Mouse (Mus musculus) heart, embryonic 15.5 days (tissue): ENCODE data around the gene Tysnd1. TPM values are rescaled to one million over a fixed set of nuclear protein-coding genes. Genes with fewer than 3 reads are reported as not detected.

ENCODE experiments used
- ATAC-seq: fragments of 200-750 bp; cut with Nextera tagmentation; replicated peaks from 2 replicates; pipeline ENCODE4 v1.8.0; 2017; ENCODE audit warnings: low read depth, moderate TSS enrichment; ENCODE audit not compliant: insufficient number of reproducible peaks, insufficient read depth, low FRiP score
- H3K27ac ChIP-seq: fragments of 300-500 bp; sonication (generic); 2 replicates; pipeline ENCODE4 v1.5.1; 2015; ENCODE audit warnings: mild to moderate bottlenecking, inconsistent platforms
- H3K27me3 ChIP-seq: fragments of 300-500 bp; sonication (generic); 2 replicates; pipeline ENCODE4 v1.6.1; 2015; ENCODE audit warnings: inconsistent platforms
- H3K36me3 ChIP-seq: fragments of 300-500 bp; sonication (generic); 2 replicates; pipeline ENCODE4 v1.6.1; 2015; ENCODE audit warnings: mild to moderate bottlenecking, inconsistent platforms
- H3K4me1 ChIP-seq: fragments of 300-500 bp; sonication (generic); replicated peaks from 2 replicates; pipeline ENCODE4 v1.6.1; 2015; ENCODE audit warnings: inconsistent platforms
- H3K4me2 ChIP-seq: fragments of 300-500 bp; sonication (generic); 2 replicates; pipeline ENCODE4 v1.6.1; 2015; ENCODE audit warnings: inconsistent platforms, mild to moderate bottlenecking, moderate library complexity
- H3K4me3 ChIP-seq: fragments of 300-500 bp; sonication (generic); 2 replicates; pipeline ENCODE4 v1.5.1; 2015; ENCODE audit warnings: mild to moderate bottlenecking, inconsistent platforms
- H3K9ac ChIP-seq: fragments of 300-500 bp; sonication (generic); 2 replicates; pipeline ENCODE4 v1.6.1; 2015; ENCODE audit warnings: mild to moderate bottlenecking, inconsistent platforms
- H3K9me3 ChIP-seq: fragments of 300-500 bp; sonication (generic); replicated peaks from 2 replicates; pipeline ENCODE4 v1.6.1; 2016; ENCODE audit warnings: inconsistent platforms
- WGBS: fragments of 180-500 bp; shearing (Covaris S2); methylation state at CpG from one replicate; pipeline ENCODE4 v1.1.7; 2015; ENCODE audit warnings: mixed read lengths; 5-methylcytosine and 5-hydroxymethylcytosine counted together
- polyA plus RNA-seq: library from polyadenylated mRNA; unstranded; fragments of >200 nt; fragmentation: Nextera tagmentation; extraction: Ambion mirVana; gene quantifications from 2 replicates; pipeline ENCODE4 v1.2.1, GENCODE M21; 2015

Tysnd1 gene
- polyA plus RNA-seq, 1 experiment from 2014 or later, result 21.5 TPM

DNA sequence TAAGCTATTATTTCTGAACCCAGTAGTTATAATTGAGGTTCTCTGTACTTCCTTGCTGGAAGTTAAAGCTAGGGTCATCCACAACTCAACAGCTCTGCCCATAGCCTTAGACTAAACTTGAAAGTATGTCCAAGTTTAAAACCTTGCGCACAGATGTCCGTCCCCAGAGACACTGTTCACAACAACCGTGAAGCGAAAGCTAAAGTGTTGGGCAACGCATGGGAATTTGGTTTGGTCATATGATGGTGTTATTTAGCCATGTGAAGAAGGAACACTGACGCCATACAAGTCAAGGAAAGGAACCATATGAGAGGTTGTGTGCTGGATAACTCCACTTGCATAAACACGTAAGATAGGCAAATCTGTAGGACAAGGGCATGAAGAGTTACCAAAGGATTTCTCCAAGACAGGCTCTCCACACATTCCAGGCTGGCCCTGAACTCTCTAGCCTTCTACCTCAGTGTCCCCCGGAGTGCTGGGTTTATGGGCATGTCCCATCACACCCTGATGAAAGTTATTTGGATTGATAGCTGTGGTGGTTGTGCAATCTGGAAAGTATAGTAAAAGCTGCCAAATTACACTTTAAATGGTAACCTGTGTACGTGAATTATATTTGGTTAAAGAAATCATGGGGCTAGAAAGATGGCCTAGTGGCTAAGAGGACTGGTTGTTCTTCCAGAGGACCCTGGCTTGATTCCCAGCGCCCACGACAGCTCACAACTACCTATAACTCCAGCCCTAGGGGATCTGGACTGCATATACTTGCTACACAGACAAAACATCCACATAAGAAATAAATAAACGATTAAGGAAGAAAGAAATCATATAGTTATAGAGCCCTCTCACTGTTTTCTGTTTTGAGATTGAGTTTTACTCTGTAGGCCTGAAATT, 22.3 kb downstream of the Tysnd1 start:
- Histone ChIP-seq H3K36me3 (no peaks in the 10 kb centered on the region), H3K27ac (no peak overlapping the region), H3K9me3 (no peaks in the 10 kb centered on the region), H3K27me3 (no peaks in the 10 kb centered on the region), H3K4me1 (peaks cover 14% of the 10 kb centered on the region), H3K9ac (no peak overlapping the region), H3K4me2 (no peak overlapping the region), H3K4me3 (no peak overlapping the region)
- WGBS, result 88% methylated on average over 12 of the region's 12 CpGs
- ATAC-seq, result no peak

DNA sequence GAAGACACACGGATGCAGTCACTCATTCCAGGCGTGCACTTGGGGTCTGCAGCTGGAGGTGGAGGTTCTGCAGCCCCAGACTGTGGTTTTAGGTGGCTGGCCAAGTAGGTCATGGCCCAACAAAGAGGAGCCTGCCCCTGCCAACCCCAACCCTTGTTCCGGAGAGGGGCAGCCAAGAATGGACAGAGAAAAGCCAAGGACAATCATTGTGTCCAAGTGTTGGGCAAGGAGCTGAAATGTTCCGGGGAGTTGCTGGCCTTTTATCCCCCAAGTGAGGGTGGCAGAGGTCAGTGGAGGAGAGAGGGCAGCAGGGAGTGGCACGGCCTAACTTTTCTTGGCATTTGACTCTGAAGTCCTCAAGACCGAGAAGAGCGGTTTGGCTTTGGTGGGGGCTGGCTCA, 25.0 kb downstream of the Tysnd1 start:
- 85% methylated on average over 7 of the region's 7 CpGs for WGBS
- H3K27me3 ChIP-seq, result no peaks in the 10 kb centered on the region
- H3K9me3 ChIP-seq, result no peaks in the 10 kb centered on the region
- no peaks in the 10 kb centered on the region for H3K36me3 ChIP-seq
- no peak overlapping the region for H3K27ac ChIP-seq
- no peak overlapping the region for H3K4me3 ChIP-seq
- no peak overlapping the region for H3K9ac ChIP-seq
- H3K4me1 ChIP-seq, result peaks cover 20% of the 10 kb centered on the region
- no peak overlapping the region for H3K4me2 ChIP-seq
- no peak for ATAC-seq

DNA sequence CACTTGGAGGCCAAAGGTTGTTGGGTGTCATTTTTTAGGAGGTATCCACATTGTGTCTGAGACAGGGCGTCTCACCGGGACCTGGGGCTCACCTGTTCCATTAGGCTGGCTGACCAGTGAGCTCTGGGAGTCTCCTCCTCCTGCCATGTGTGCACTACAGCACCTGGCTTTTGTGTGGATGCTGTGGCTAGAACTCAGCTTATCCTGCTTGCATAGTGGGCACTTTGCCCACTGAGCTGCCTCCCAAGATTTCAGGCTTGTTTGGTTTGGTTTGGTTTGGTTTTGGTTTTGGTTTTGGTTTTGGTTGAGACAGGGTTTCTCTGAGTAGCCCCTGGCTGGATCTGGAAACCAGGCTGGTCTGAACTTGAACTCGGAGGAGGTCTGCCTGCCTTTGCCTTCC, 26.9 kb downstream of the Tysnd1 start:
- H3K27me3 ChIP-seq, result no peaks in the 10 kb centered on the region
- peaks cover 8% of the 10 kb centered on the region; the same call in 1 of the 2 replicates for H3K4me1 ChIP-seq
- no peak overlapping the region for H3K4me3 ChIP-seq
- no peak overlapping the region for H3K27ac ChIP-seq
- H3K9me3 ChIP-seq, result no peaks in the 10 kb centered on the region
- 65% methylated on average over 3 of the region's 3 CpGs for WGBS
- no peak overlapping the region for H3K4me2 ChIP-seq
- ATAC-seq, result no peak
- H3K36me3 ChIP-seq, result peaks cover 5% of the 10 kb centered on the region; the same call in 1 of the 2 replicates
- no peak overlapping the region for H3K9ac ChIP-seq

DNA sequence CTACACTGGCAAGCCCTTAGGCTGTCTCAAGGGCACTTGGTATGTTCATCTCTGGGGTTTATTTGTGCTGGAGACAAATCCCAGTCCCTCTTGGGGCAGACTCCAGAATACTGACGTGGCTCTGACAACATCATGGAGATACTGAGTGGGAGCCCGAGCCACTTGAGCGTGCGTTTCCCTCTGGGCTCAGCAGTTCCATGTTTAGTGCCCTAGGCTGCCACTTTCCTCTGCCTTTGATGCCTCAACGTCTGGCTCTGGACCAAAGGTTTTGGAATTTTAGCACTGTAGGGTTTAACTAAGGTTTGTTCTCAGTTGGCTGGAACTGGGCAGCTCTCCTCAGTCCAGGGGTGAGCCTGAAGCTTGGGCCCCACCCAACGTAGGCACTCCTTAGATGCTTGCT, 28.0 kb downstream of the Tysnd1 start:
- H3K9me3 ChIP-seq, result no peaks in the 10 kb centered on the region
- H3K4me1 ChIP-seq, result peaks cover 8% of the 10 kb centered on the region; the same call in 1 of the 2 replicates
- H3K27ac ChIP-seq, result peak overlapping the region; percentile 37; the same call in 1 of the 2 replicates
- no peak overlapping the region for H3K9ac ChIP-seq
- WGBS, result 43% methylated on average over 6 of the region's 6 CpGs
- peak; percentile 20; the same call in 1 of the 2 replicates for ATAC-seq
- H3K4me2 ChIP-seq, result no peak overlapping the region
- no peak overlapping the region for H3K4me3 ChIP-seq
- no peaks in the 10 kb centered on the region for H3K27me3 ChIP-seq
- peaks cover 5% of the 10 kb centered on the region; the same call in 1 of the 2 replicates for H3K36me3 ChIP-seq

DNA sequence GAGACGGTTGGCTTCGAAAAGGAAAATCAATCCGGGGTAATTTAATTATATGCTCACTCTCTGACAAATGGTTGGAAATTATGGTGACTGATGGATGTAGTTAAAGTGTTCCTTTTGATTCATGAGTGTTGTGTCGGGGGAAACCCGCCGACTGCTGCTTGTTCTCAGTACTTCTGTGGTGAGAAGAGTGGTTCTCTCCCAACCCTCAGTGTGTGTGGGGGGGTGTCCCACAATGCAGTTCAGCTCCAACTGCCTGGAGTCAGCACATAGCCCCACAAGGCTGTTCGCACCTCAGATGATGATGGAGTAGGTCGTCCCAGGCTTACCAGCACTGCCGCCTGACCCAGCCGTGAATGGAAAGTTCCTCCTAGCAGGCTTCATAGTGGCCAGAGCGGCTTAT, 33.9 kb downstream of the Tysnd1 start:
- WGBS, result 76% methylated on average over 11 of the region's 11 CpGs
- Histone ChIP-seq H3K36me3 (peaks cover 17% of the 10 kb centered on the region), H3K27me3 (no peaks in the 10 kb centered on the region), H3K4me2 (no peak overlapping the region), H3K9me3 (no peaks in the 10 kb centered on the region), H3K4me3 (no peak overlapping the region), H3K27ac (no peak overlapping the region), H3K9ac (no peak overlapping the region), H3K4me1 (no peaks in the 10 kb centered on the region)
- ATAC-seq, result no peak

DNA sequence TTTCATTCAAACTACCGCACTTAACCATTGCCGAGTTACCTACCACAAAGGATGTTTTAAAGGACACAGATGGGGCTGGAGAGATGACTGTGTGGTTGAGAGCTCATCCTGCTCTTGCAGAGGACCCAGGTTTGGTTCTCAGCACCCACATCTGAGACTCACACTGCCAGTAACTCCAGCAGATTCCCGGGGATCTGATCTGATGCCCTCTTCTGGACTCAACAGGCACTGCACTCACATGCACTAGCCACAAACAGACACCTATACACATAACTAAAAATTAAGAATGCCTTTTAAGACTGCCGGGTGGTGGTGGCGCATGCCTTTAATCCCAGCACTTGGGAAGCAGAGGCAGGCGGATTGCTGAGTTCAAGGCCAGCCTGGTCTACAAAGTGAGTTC, 34.9 kb downstream of the Tysnd1 start:
- WGBS, result 96% methylated on average over 6 of the region's 6 CpGs
- Histone ChIP-seq H3K27ac (no peak overlapping the region), H3K9me3 (no peaks in the 10 kb centered on the region), H3K4me2 (no peak overlapping the region), H3K9ac (no peak overlapping the region), H3K4me3 (no peak overlapping the region), H3K27me3 (no peaks in the 10 kb centered on the region), H3K36me3 (peaks cover 17% of the 10 kb centered on the region), H3K4me1 (no peaks in the 10 kb centered on the region)
- no peak for ATAC-seq

DNA sequence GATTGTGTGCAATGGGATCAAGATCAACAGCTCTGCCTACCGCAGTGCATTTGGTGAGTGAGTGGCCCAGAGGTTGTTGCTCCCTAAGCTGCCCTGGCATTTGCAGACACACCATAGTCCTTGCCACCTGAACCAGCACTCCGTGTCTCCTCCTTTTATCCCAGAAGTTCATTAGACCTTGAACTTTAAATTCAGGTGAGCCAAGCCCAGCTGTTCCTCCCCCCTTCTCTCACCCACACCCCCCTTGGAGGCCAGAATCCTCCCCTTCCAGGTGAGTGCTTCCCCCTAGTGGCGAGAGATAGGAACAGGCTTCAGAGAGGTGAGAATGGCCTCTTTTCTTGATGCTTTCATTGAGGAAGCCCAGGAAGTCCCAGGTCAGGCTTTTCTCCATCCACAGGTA, 39.1 kb downstream of the Tysnd1 start:
- no peak for ATAC-seq
- H3K36me3 ChIP-seq, result peaks cover 18% of the 10 kb centered on the region
- 45% methylated on average over 3 of the region's 3 CpGs for WGBS

DNA sequence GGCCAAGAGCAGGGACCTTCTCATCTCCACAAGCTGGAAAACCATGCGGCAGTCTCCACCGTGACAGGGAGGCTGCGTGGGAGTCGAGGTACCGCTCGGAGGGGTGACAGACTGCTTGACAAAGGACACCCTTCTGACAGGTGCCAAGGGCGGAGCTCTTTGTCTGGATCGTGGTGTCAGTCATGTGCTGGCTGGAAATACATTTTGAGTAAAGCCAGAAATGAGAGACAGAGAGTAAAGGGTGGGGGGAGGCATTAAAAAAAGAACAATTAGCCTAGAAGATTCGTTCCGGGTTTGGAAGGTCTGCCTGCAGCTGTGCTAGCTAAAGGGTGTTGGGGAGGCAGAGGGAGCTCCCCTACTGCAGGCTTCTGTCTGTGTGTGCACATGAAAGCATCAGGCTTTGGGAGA, 41.4 kb downstream of the Tysnd1 start:
- 54% methylated on average over 10 of the region's 10 CpGs for WGBS
- H3K27me3 ChIP-seq, result no peaks in the 10 kb centered on the region

More for the DNA sequence above, 39.1 kb downstream of the Tysnd1 start:
- Histone ChIP-seq H3K9me3 (no peaks in the 10 kb centered on the region), H3K4me3 (no peak overlapping the region), H3K4me1 (no peaks in the 10 kb centered on the region), H3K27me3 (no peaks in the 10 kb centered on the region), H3K27ac (no peak overlapping the region), H3K4me2 (no peak overlapping the region), H3K9ac (no peak overlapping the region)

DNA sequence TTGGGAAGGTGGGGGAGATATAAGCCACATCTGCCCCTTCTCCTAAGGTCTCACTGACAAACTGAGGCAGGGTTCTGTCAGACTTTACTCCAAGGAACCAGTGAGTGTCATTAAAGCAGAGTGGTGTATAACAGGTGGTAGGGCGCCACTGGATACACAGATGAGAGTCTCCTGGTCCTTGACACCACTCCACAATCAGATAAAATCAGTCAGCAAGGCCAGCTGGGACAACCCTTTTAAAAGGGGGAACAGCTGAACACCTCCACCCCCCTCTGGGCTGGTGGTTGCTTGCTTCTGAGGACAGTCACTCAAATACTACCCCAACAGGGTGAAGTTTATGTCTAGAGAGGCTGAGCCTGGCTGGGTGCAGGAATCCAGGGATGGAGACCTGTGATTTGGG, 42.2 kb downstream of the Tysnd1 start:
- no peaks in the 10 kb centered on the region for H3K4me1 ChIP-seq
- H3K9me3 ChIP-seq, result no peaks in the 10 kb centered on the region
- 73% methylated on average over 1 of the region's 1 CpGs for WGBS
- no peak overlapping the region for H3K9ac ChIP-seq
- no peak for ATAC-seq
- H3K27ac ChIP-seq, result no peak overlapping the region
- no peaks in the 10 kb centered on the region for H3K27me3 ChIP-seq
- no peak overlapping the region for H3K4me3 ChIP-seq
- H3K4me2 ChIP-seq, result no peak overlapping the region
- H3K36me3 ChIP-seq, result peaks cover 34% of the 10 kb centered on the region

More for the DNA sequence above, 41.4 kb downstream of the Tysnd1 start:
- peaks cover 28% of the 10 kb centered on the region; the same call in 1 of the 2 replicates for H3K36me3 ChIP-seq
- no peaks in the 10 kb centered on the region for H3K4me1 ChIP-seq
- H3K4me2 ChIP-seq, result no peak overlapping the region
- no peak for ATAC-seq
- no peak overlapping the region for H3K4me3 ChIP-seq
- no peaks in the 10 kb centered on the region for H3K9me3 ChIP-seq
- no peak overlapping the region for H3K9ac ChIP-seq
- H3K27ac ChIP-seq, result no peak overlapping the region

DNA sequence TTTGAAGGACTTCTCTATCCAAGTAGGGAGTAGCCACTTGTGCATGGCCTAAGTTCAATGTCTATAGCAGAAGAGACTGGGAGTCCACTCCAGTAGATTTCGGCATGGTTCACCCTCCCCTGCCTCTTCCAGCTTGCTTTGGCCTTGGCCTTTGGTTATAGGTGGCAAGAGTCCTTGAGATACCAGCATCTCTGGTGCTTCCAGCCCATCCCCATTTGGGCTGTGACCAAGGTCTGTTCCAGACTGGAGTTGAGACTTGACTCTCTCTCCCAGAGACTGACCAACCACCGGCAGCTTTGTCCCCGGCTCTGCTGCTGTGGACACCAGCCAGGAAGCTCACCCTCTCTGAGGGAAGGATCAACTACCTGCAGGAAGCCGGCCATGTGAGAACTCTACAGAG, 42.8 kb downstream of the Tysnd1 start:
- no peak overlapping the region for H3K4me3 ChIP-seq
- 91% methylated on average over 4 of the region's 4 CpGs for WGBS
- no peaks in the 10 kb centered on the region for H3K27me3 ChIP-seq
- no peak overlapping the region for H3K9ac ChIP-seq
- H3K4me1 ChIP-seq, result no peaks in the 10 kb centered on the region
- H3K36me3 ChIP-seq, result peaks cover 37% of the 10 kb centered on the region
- ATAC-seq, result no peak
- no peaks in the 10 kb centered on the region for H3K9me3 ChIP-seq
- H3K4me2 ChIP-seq, result no peak overlapping the region
- H3K27ac ChIP-seq, result no peak overlapping the region

DNA sequence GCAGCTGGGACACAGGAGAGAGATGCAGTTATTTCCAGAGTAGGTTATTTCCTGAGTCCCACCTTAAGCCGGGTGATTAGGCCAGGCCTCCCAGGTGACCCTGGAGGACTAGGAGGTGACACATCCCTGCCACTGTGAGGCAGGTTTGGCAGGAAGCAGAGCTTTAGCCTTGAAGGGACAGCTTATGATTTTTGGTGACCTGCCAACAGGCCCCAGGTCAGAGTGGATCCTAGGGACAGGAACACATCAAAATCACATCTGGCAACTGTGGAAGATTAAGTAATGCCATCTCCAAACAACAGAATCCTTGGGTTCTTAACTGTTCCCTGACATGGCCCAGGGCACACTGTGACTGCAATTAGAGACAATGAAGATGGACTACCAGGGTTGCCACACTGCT, 46.0 kb downstream of the Tysnd1 start:
- Histone ChIP-seq H3K9ac (no peak overlapping the region), H3K27me3 (no peaks in the 10 kb centered on the region), H3K27ac (no peak overlapping the region), H3K9me3 (no peaks in the 10 kb centered on the region), H3K4me1 (no peaks in the 10 kb centered on the region), H3K4me2 (no peak overlapping the region), H3K4me3 (no peak overlapping the region), H3K36me3 (peaks cover 64% of the 10 kb centered on the region)
- WGBS, result 63% methylated on average over 1 of the region's 1 CpGs
- ATAC-seq, result no peak

DNA sequence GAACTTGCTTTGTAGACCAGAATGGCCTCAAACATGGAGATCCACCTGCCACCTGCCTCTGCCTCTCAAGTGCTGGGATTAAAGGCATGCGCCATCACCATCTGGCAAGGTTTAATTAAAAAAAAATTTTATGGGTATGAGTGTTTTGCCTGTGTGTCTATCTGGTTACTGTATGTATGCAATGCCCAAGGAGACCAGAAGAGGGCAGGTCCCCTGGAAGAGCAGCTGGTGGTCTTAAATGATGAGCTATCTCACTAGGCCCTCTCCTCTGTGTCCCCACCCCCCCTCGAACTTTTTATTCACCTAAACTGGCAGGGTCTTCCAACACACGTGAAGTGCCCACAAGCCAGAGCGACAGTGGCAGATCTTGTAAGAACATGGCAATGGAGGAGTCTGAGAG, 46.6 kb downstream of the Tysnd1 start:
- no peak overlapping the region for H3K4me2 ChIP-seq
- H3K9ac ChIP-seq, result no peak overlapping the region
- H3K4me1 ChIP-seq, result no peaks in the 10 kb centered on the region
- 84% methylated on average over 4 of the region's 4 CpGs for WGBS
- no peaks in the 10 kb centered on the region for H3K27me3 ChIP-seq
- H3K27ac ChIP-seq, result no peak overlapping the region
- ATAC-seq, result no peak
- no peaks in the 10 kb centered on the region for H3K9me3 ChIP-seq
- H3K36me3 ChIP-seq, result peaks cover 70% of the 10 kb centered on the region
- no peak overlapping the region for H3K4me3 ChIP-seq
